Mouse (Mus musculus): ENCODE data around the gene Itpripl2. TPM values are rescaled to one million over a fixed set of nuclear protein-coding genes. Genes with fewer than 3 reads are reported as not detected.

Gene Itpripl2
- polyA plus RNA-seq (2012; rRNA removed): 12.6 and 14.5 TPM in 2 replicates

GRCm38 (mm10) chr7:118491431-118492147 lies at the start of gene Itpripl2:
Gene Itpripl2 (minus strand): TSS chr7:118491975.

GRCm38 (mm10) chr7:118533178-118533578 lies 41.4 kb upstream of the Itpripl2 start, which contains the start of gene Coq7:
Gene Coq7 (minus strand): TSS chr7:118533356.

GRCm38 (mm10) chr7:118448134-118448967 lies 43.4 kb downstream of the Itpripl2 start, which contains the start of gene Syt17:
Gene Syt17 (minus strand): TSS chr7:118448222.

Other genes starting within 250 kb of the Itpripl2 start
- gene Smg1, start 248.3 kb downstream of the Itpripl2 start, polyA plus RNA-seq (2012; rRNA removed): 22.2 and 26.9 TPM in 2 replicates
- gene Syt17, start 43.8 kb downstream of the Itpripl2 start, polyA plus RNA-seq (2012; rRNA removed): 3.6 and 3.8 TPM in 2 replicates
- gene Coq7, start 41.4 kb upstream of the Itpripl2 start, polyA plus RNA-seq (2012; rRNA removed): 42.7 and 55.8 TPM in 2 replicates
- 3.4 and 3.8 TPM in 2 replicates for gene Tmc7, start 92.8 kb upstream of the Itpripl2 start, polyA plus RNA-seq (2012; rRNA removed)
- gene Tmc5, start 105.3 kb upstream of the Itpripl2 start, polyA plus RNA-seq (2012; rRNA removed): 27.7 and 35.2 TPM in 2 replicates
- gene Gde1, start 213.8 kb upstream of the Itpripl2 start, polyA plus RNA-seq (2012; rRNA removed): 291 and 410 TPM in 2 replicates
- gene Ccp110, start 220.6 kb upstream of the Itpripl2 start, polyA plus RNA-seq (2012; rRNA removed): 0.91 and 1.0 TPM in 2 replicates
- 30.1 and 32.1 TPM in 2 replicates for gene Vps35l, start 248.3 kb upstream of the Itpripl2 start, polyA plus RNA-seq (2012; rRNA removed)